Mouse (Mus musculus): ENCODE results near the gene Gm20388.

GRCm38 (mm10) chr8:120758005-120758404 is 847.4 kb downstream of the Gm20388 start:
- TF ChIP-seq CTCF (IDR thresholded peaks at IDR 0.05; ENCODE audit: control insufficient read depth, insufficient read depth, low read length), result no peak
- no peak for TF ChIP-seq POLR2A (IDR thresholded peaks at IDR 0.05; ENCODE audit: borderline replicate concordance, control insufficient read depth, low read depth, low read length)

Data from bone marrow, adult 2 months (tissue).